Mouse (Mus musculus) MEL (cell line): Measurements from ENCODE around the gene Man2b2. TPM values are rescaled to one million over a fixed set of nuclear protein-coding genes. Genes with fewer than 3 reads are reported as not detected.

ENCODE experiments used
- DNase-seq: peaks from one replicate; pipeline ENCODE4 v3.0.0; 2011; ENCODE audit warnings: low read depth, low spot score
- H3K27ac ChIP-seq: 2 replicates; pipeline ENCODE4 v1.5.1; 2012; ENCODE audit warnings: low read depth, mild to moderate bottlenecking, control low read depth, low read length, moderate library complexity; ENCODE audit not compliant: control insufficient read depth
- H3K27me3 ChIP-seq, 2 experiments: fragments of 150-350 bp in 1 of 2; sonication (generic) in 1 of 2; 2 replicates each; pipeline ENCODE4 v1.6.1; 2012; ENCODE audit warnings: low read length in 2 of 2, mild to moderate bottlenecking in 2 of 2, improper control_type of control experiment in 1 of 2, moderate library complexity in 1 of 2; ENCODE audit not compliant: insufficient read depth in 2 of 2, control insufficient read depth in 1 of 2
- H3K36me3 ChIP-seq, 2 experiments: 2 replicates each; pipeline ENCODE4 v1.6.1; 2012 to 2014; ENCODE audit warnings: low read length in 2 of 2, improper control_type of control experiment in 1 of 2, inconsistent platforms in 1 of 2, mild to moderate bottlenecking in 1 of 2; ENCODE audit not compliant: insufficient read depth in 2 of 2, control insufficient read depth in 1 of 2
- H3K4me1 ChIP-seq, 2 experiments: fragments of 150-350 bp in 1 of 2; sonication (generic) in 1 of 2; 2 replicates each; pipeline ENCODE4 v1.6.1; 2012; ENCODE audit warnings: low read length in 2 of 2, improper control_type of control experiment in 1 of 2, mild to moderate bottlenecking in 1 of 2; ENCODE audit not compliant: insufficient read depth in 2 of 2, control insufficient read depth in 1 of 2
- H3K4me3 ChIP-seq, 2 experiments: fragments of 150-350 bp in 1 of 2; sonication (generic) in 1 of 2; 2 replicates each; pipeline ENCODE4 v1.5.1; 2012; ENCODE audit warnings: low read depth in 2 of 2, low read length in 2 of 2, mild to moderate bottlenecking in 2 of 2, moderate library complexity in 2 of 2, control low read depth in 1 of 2, improper control_type of control experiment in 1 of 2; ENCODE audit not compliant: control insufficient read depth in 1 of 2, insufficient read depth in 1 of 2
- H3K79me2 ChIP-seq: 2 replicates; pipeline ENCODE4 v1.6.1; 2012; ENCODE audit warnings: mild to moderate bottlenecking, low read length, moderate library complexity; ENCODE audit not compliant: control insufficient read depth, poor library complexity, insufficient read depth
- H3K9ac ChIP-seq: 2 replicates; pipeline ENCODE4 v1.6.1; 2012; ENCODE audit warnings: low read depth, mild to moderate bottlenecking, control low read depth, low read length, moderate library complexity; ENCODE audit not compliant: control insufficient read depth, poor library complexity, severe bottlenecking
- H3K9me3 ChIP-seq: fragments of 150-350 bp; sonication (generic); replicated peaks from 2 replicates; pipeline ENCODE4 v1.6.1; 2012; ENCODE audit warnings: mild to moderate bottlenecking, low read length, improper control_type of control experiment, moderate library complexity; ENCODE audit not compliant: insufficient read depth
- CHD1 ChIP-seq: IDR thresholded peaks from 2 replicates; pipeline ENCODE4 v1.6.1; 2012; ENCODE audit warnings: low read depth, mild to moderate bottlenecking, inconsistent platforms, low read length, improper control_type of control experiment
- E2F4 ChIP-seq: IDR thresholded peaks from 2 replicates; pipeline ENCODE4 v1.6.1; 2011; ENCODE audit warnings: low read depth, low read length, improper control_type of control experiment, borderline replicate concordance
- EP300 ChIP-seq, 2 experiments: IDR thresholded peaks; 2 replicates each; pipeline ENCODE4 v1.6.1; 2011; ENCODE audit warnings: improper control_type of control experiment in 2 of 2, low read length in 2 of 2, low read depth in 1 of 2, mild to moderate bottlenecking in 1 of 2
- GATA1 ChIP-seq: IDR thresholded peaks from 2 replicates; pipeline ENCODE4 v1.6.1; 2011; ENCODE audit warnings: low read depth, low read length, improper control_type of control experiment
- JUND ChIP-seq: IDR thresholded peaks from 2 replicates; pipeline ENCODE4 v1.6.1; 2011; ENCODE audit warnings: low read depth, mild to moderate bottlenecking, improper control_type of control experiment, low read length
- KAT2A ChIP-seq: conservative IDR thresholded peaks from 2 replicates; pipeline ENCODE4 v1.6.1; 2012; ENCODE audit warnings: low read depth, low read length, improper control_type of control experiment, inconsistent platforms
- MAFK ChIP-seq: IDR thresholded peaks from 2 replicates; pipeline ENCODE4 v1.6.1; 2011; ENCODE audit warnings: low read depth, mild to moderate bottlenecking, low read length, improper control_type of control experiment, borderline replicate concordance
- MAZ ChIP-seq: IDR thresholded peaks from 2 replicates; pipeline ENCODE4 v1.6.1; 2012; ENCODE audit warnings: low read depth, mild to moderate bottlenecking, inconsistent platforms, low read length, improper control_type of control experiment
- MEF2A ChIP-seq: IDR thresholded peaks from 2 replicates; pipeline ENCODE4 v1.6.1; 2014; ENCODE audit warnings: low read depth, mild to moderate bottlenecking, inconsistent platforms, low read length, improper control_type of control experiment; ENCODE audit not compliant: poor library complexity, insufficient replicate concordance, severe bottlenecking; ENCODE audit errors: extremely low read depth
- MXI1 ChIP-seq: IDR thresholded peaks from 2 replicates; pipeline ENCODE4 v1.6.1; 2011; ENCODE audit warnings: mild to moderate bottlenecking, low read depth, low read length, improper control_type of control experiment
- MYC ChIP-seq: IDR thresholded peaks from 2 replicates; pipeline ENCODE4 v1.6.1; 2011; ENCODE audit warnings: low read depth, mild to moderate bottlenecking, low read length, improper control_type of control experiment, moderate library complexity
- POLR2AphosphoS5 ChIP-seq: IDR thresholded peaks from 2 replicates; pipeline ENCODE4 v1.6.1; 2012; ENCODE audit warnings: low read depth, borderline replicate concordance, mild to moderate bottlenecking, inconsistent platforms, low read length, moderate library complexity, mixed read lengths
- RAD21 ChIP-seq: IDR thresholded peaks from 2 replicates; pipeline ENCODE4 v1.6.1; 2011; ENCODE audit warnings: mild to moderate bottlenecking, low read depth, low read length, improper control_type of control experiment
- TAL1 ChIP-seq: IDR thresholded peaks from 2 replicates; pipeline ENCODE4 v1.6.1; 2012; ENCODE audit warnings: mild to moderate bottlenecking, inconsistent platforms, low read length, moderate library complexity, mixed read lengths
- TBP ChIP-seq: IDR thresholded peaks from 2 replicates; pipeline ENCODE4 v1.8.0; 2011; ENCODE audit warnings: low read depth, low read length, improper control_type of control experiment
- ZMIZ1 ChIP-seq: IDR thresholded peaks from 2 replicates; pipeline ENCODE4 v1.6.1; 2012; ENCODE audit warnings: low read depth, mild to moderate bottlenecking, inconsistent platforms, low read length, improper control_type of control experiment, moderate library complexity
- ZNF384 ChIP-seq: IDR thresholded peaks from 2 replicates; pipeline ENCODE4 v1.6.1; 2012; ENCODE audit warnings: low read depth, mild to moderate bottlenecking, inconsistent platforms, low read length, improper control_type of control experiment
- polyA plus RNA-seq, 2 experiments: library from polyadenylated mRNA; stranded (reverse) in 1 of 2; unstranded in 1 of 2; fragments of >175 nt in 1 of 2; fragments of >200 nt in 1 of 2; gene quantifications; 2 replicates each; pipeline versions ENCODE4 v1.2.1 to v1.2.4; 2012; ENCODE audit warnings: low replicate concordance in 2 of 2, low read depth in 1 of 2; ENCODE audit not compliant: insufficient read length in 2 of 2, insufficient read depth in 1 of 2, missing spikeins in 1 of 2
- total RNA-seq: library from RNA; depleted of rRNA; stranded (reverse); fragments of 300-350 nt; gene quantifications from 2 replicates; pipeline ENCODE4 v1.2.3, GENCODE M21; 2012

The Man2b2 gene
- total and polyA plus RNA-seq, 3 experiments, result 9.3 to 37.1 TPM; not detected in 1

GRCm38 (mm10) chr5:36856529-36856928 lies 26.1 kb upstream of the Man2b2 start:
- DNase-seq, result no peak
- Histone ChIP-seq H3K4me1 (no peaks in the 10 kb centered on the region), H3K79me2 (no peaks in the 10 kb centered on the region), H3K36me3 (no peaks in the 10 kb centered on the region), H3K9me3 (no peaks in the 10 kb centered on the region), H3K27me3 (no peaks in the 10 kb centered on the region), H3K9ac (no peak overlapping the region), H3K27ac (no peak overlapping the region), H3K4me3 (no peak overlapping the region)
- TF ChIP-seq EP300 (IDR thresholded peaks at IDR 0.05; ENCODE audit: low read depth in 1 of 2, low read length in 2 of 2) (no peak), RAD21 (no peak)

GRCm38 (mm10) chr5:36855180-36855579 lies 24.7 kb upstream of the Man2b2 start:
- H3K27me3 ChIP-seq, result no peaks in the 10 kb centered on the region
- H3K9ac ChIP-seq, result no peak overlapping the region
- no peak for TF ChIP-seq MYC
- TF ChIP-seq CHD1, result no peak
- no peak for TF ChIP-seq TAL1
- no peak for TF ChIP-seq POLR2AphosphoS5
- TF ChIP-seq E2F4, result no peak
- no peak for TF ChIP-seq MEF2A
- no peak for TF ChIP-seq ZMIZ1
- no peak for TF ChIP-seq KAT2A
- H3K4me3 ChIP-seq, result no peak overlapping the region
- no peaks in the 10 kb centered on the region for H3K36me3 ChIP-seq
- no peaks in the 10 kb centered on the region for H3K9me3 ChIP-seq
- H3K79me2 ChIP-seq, result no peaks in the 10 kb centered on the region
- no peaks in the 10 kb centered on the region for H3K4me1 ChIP-seq
- no peak for DNase-seq
- H3K27ac ChIP-seq, result no peak overlapping the region

- no peaks in the 10 kb centered on the region for H3K27me3 ChIP-seq
- no peak overlapping the region for H3K27ac ChIP-seq
- H3K79me2 ChIP-seq, result no peaks in the 10 kb centered on the region
- no peak overlapping the region for H3K4me3 ChIP-seq
- no peak overlapping the region for H3K9ac ChIP-seq
- TF ChIP-seq GATA1, result no peak
- TF ChIP-seq MAZ, result no peak
- no peak for TF ChIP-seq JUND
- TF ChIP-seq MEF2A, result no peak
- TF ChIP-seq MAFK, result no peak
- TF ChIP-seq TBP, result no peak
- no peak for TF ChIP-seq ZNF384
- TF ChIP-seq MXI1, result no peak
- H3K4me1 ChIP-seq, result no peaks in the 10 kb centered on the region
- DNase-seq, result no peak
- no peaks in the 10 kb centered on the region for H3K36me3 ChIP-seq
- H3K9me3 ChIP-seq, result no peaks in the 10 kb centered on the region
Observed at GRCm38 (mm10) chr5:36851572-36851971, 21.1 kb upstream of the Man2b2 start.
